Mouse (Mus musculus) small intestine, adult 2 months (tissue): ENCODE data around the gene Gars.

Experiments used
- CTCF ChIP-seq: fragments of 200-500 bp; IDR thresholded peaks from 2 replicates; pipeline ENCODE4 v1.5.1; 2012; ENCODE audit warnings: low read depth, mild to moderate bottlenecking, control low read depth, inconsistent platforms, low read length, moderate library complexity, mixed read lengths; ENCODE audit not compliant: insufficient replicate concordance, insufficient read length; ENCODE audit errors: extremely low read depth
- POLR2A ChIP-seq: fragments of 200-500 bp; IDR thresholded peaks from 2 replicates; pipeline ENCODE4 v1.6.1; 2012; ENCODE audit warnings: low read depth, mild to moderate bottlenecking, control low read depth, inconsistent platforms, low read length, moderate library complexity

DNA sequence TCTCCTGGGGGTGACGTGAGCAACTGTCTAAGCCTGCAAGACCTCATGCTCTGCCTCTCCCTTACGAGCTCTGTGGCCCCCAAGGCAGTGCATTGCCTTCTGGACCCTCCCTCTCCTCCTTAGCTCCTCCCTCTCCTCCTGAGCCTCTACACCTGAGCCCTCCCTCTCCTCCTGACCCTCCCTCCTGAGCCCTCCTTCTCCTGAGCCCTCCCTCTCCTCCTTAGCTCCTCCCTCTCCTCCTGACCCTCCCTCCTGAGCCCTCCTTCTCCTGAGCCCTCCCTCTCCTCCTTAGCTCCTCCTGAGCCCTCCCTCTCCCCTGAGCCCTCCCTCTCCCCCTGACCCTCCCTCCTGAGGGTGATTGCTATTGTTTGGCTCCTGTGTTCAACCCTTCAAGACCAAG is 19.4 kb upstream of the Gars start:
- no peak for TF ChIP-seq CTCF
- TF ChIP-seq POLR2A, result no peak
